ENCODE assay signal across 16 mouse cellular contexts in genomic region chr3:144368300-144368699, GRCm38 (mm10).
A peak's percentile ranks its signal among the peaks of the same experiment; 100 is the strongest.
DNase-seq lines count a peak whose midpoint lies in the region; ATAC-seq lines count a peak whose summit lies in the region.
"Had no signal": no experiment of that assay in that cellular context is flagged by ENCODE, and none has a peak within 500 bp of the region (broad histone marks: within the 10 kb centered on the region; RNA-seq: fewer than 3 reads in every experiment).

No protein-coding gene starts in this region.

- no peaks in the 10 kb centered on the region for H3K36me3 ChIP-seq in midbrain, embryonic 10.5 days
- H3K36me3 ChIP-seq in midbrain, embryonic 15.5 days (replicated peaks) = no peaks in the 10 kb centered on the region
- H3K36me3 ChIP-seq in hindbrain, embryonic 14.5 days (replicated peaks; ENCODE audit: control insufficient read depth, insufficient read depth) = no peaks in the 10 kb centered on the region
- no peaks in the 10 kb centered on the region for H3K36me3 ChIP-seq in midbrain, embryonic 13.5 days

- no peak overlapping the region for H3K4me2 ChIP-seq in midbrain, embryonic 15.5 days
- H3K4me2 ChIP-seq in hindbrain, embryonic 14.5 days (replicated peaks) = peak overlapping the region; percentile 59; the same call in 1 of the 2 replicates
- peak overlapping the region; percentile 58; the same call in 1 of the 2 replicates for H3K4me2 ChIP-seq in midbrain, embryonic 13.5 days (replicated peaks)

- no peak for DNase-seq in midbrain, embryonic 10.5 days (ENCODE audit: low spot score)
- DNase-seq in hindbrain, embryonic 14.5 days (ENCODE audit: low spot score) = no peak
- no peak for DNase-seq in thymus, postnatal 25 days
- no peak for DNase-seq in ovary, postnatal 14 days (ENCODE audit: low spot score)
- DNase-seq in kidney, postnatal 4 days = no peak
- DNase-seq: gastrocnemius, adult 2 months; kidney, adult 8-10 months; kidney, postnatal 36 days; liver; liver, postnatal 0 days; thymus, postnatal 36 days had no signal

- H3K9me3 ChIP-seq in midbrain, embryonic 10.5 days (replicated peaks) = no peaks in the 10 kb centered on the region
- H3K9me3 ChIP-seq in midbrain, embryonic 15.5 days = no peaks in the 10 kb centered on the region
- H3K9me3 ChIP-seq in hindbrain, embryonic 14.5 days (ENCODE audit: control insufficient read depth, low read length) = no peaks in the 10 kb centered on the region
- H3K9me3 ChIP-seq in midbrain, embryonic 13.5 days = no peaks in the 10 kb centered on the region

- ATAC-seq in midbrain, embryonic 15.5 days (replicated peaks) = no peak
- ATAC-seq in hindbrain, embryonic 14.5 days (ENCODE audit: low FRiP score) = no peak
- peak; percentile 43 for ATAC-seq in midbrain, embryonic 13.5 days
- ATAC-seq: activated CD4-positive, CD25-positive, alpha-beta regulatory T cell, adult 4 months; inflammation-experienced regulatory T-cells, adult 6 months; liver, postnatal 0 days; Patski had no signal

- H3K9ac ChIP-seq in midbrain, embryonic 15.5 days = no peak overlapping the region
- H3K9ac ChIP-seq in hindbrain, embryonic 14.5 days = no peak overlapping the region
- no peak overlapping the region for H3K9ac ChIP-seq in midbrain, embryonic 13.5 days (replicated peaks)
- H3K9ac ChIP-seq: liver, postnatal 0 days had no signal

- H3K4me3 ChIP-seq in midbrain, embryonic 10.5 days = no peak overlapping the region
- no peak overlapping the region for H3K4me3 ChIP-seq in midbrain, embryonic 15.5 days
- H3K4me3 ChIP-seq in hindbrain, embryonic 14.5 days (replicated peaks; ENCODE audit: low read length) = no peak overlapping the region
- no peak overlapping the region for H3K4me3 ChIP-seq in midbrain, embryonic 13.5 days (replicated peaks)

- WGBS in midbrain, embryonic 10.5 days = 52% methylated on average over 4 of the region's 4 CpGs
- WGBS in midbrain, embryonic 15.5 days = 60% methylated on average over 4 of the region's 4 CpGs
- WGBS in hindbrain, embryonic 14.5 days = 62% methylated on average over 4 of the region's 4 CpGs
- WGBS in midbrain, embryonic 13.5 days = 62% methylated on average over 4 of the region's 4 CpGs

- peaks cover 33% of the 10 kb centered on the region for H3K4me1 ChIP-seq in midbrain, embryonic 10.5 days
- peaks cover 15% of the 10 kb centered on the region for H3K4me1 ChIP-seq in midbrain, embryonic 15.5 days
- H3K4me1 ChIP-seq in hindbrain, embryonic 14.5 days (replicated peaks; ENCODE audit: control insufficient read depth, insufficient read depth, low read length) = 0 out of 2 replicates have a peak, but pooled peaks cover 14% of the 10 kb centered on the region
- peaks cover 14% of the 10 kb centered on the region for H3K4me1 ChIP-seq in midbrain, embryonic 13.5 days (replicated peaks)

- peaks cover 13% of the 10 kb centered on the region for H3K27me3 ChIP-seq in midbrain, embryonic 10.5 days (ENCODE audit: low read depth, poor library complexity, severe bottlenecking)
- H3K27me3 ChIP-seq in midbrain, embryonic 15.5 days (replicated peaks) = no peaks in the 10 kb centered on the region
- no peaks in the 10 kb centered on the region for H3K27me3 ChIP-seq in hindbrain, embryonic 14.5 days (ENCODE audit: control insufficient read depth, insufficient read depth, low read length)
- H3K27me3 ChIP-seq in midbrain, embryonic 13.5 days = 0 out of 2 replicates have a peak, but pooled peaks cover 12% of the 10 kb centered on the region
- H3K27me3 ChIP-seq: Patski had no signal

- H3K27ac ChIP-seq in midbrain, embryonic 10.5 days (replicated peaks) = peak overlapping the region; percentile 67; the same call in 1 of the 2 replicates
- H3K27ac ChIP-seq in midbrain, embryonic 15.5 days = no peak overlapping the region
- H3K27ac ChIP-seq in hindbrain, embryonic 14.5 days = no peak overlapping the region
- H3K27ac ChIP-seq in midbrain, embryonic 13.5 days = no peak overlapping the region
- H3K27ac ChIP-seq: gastrocnemius, adult 2 months had no signal
